Mouse (Mus musculus) ovary, adult 18-20 months (tissue): ENCODE data around the gene Pdia5.

Experiments used
- DNase-seq: peaks from one replicate; pipeline ENCODE4 v3.0.0; 2022; ENCODE audit warnings: low spot score, mixed read lengths

Pdia5 gene

GRCm38 (mm10) chr16:35441346-35442025, 49.2 kb downstream of the Pdia5 start:
- no peak for DNase-seq

- DNase-seq, result no peak
Observed at GRCm38 (mm10) chr16:35439046-35439445, 51.6 kb downstream of the Pdia5 start.

GRCm38 (mm10) chr16:35431608-35432007, 59.1 kb downstream of the Pdia5 start:
- no peak for DNase-seq

GRCm38 (mm10) chr16:35424926-35425325, 65.7 kb downstream of the Pdia5 start:
- no peak for DNase-seq

GRCm38 (mm10) chr16:35423250-35424139, 67.2 kb downstream of the Pdia5 start:
- no peak for DNase-seq

- DNase-seq, result no peak
Observed at GRCm38 (mm10) chr16:35422705-35423104, 68.0 kb downstream of the Pdia5 start.

- no peak for DNase-seq
Observed at GRCm38 (mm10) chr16:35422141-35422540, 68.5 kb downstream of the Pdia5 start.

- no peak for DNase-seq
Observed at GRCm38 (mm10) chr16:35414616-35415015, 76.1 kb downstream of the Pdia5 start.

- DNase-seq, result no peak
Observed at GRCm38 (mm10) chr16:35406706-35407105, 84.0 kb downstream of the Pdia5 start.

GRCm38 (mm10) chr16:35406166-35406565, 84.5 kb downstream of the Pdia5 start:
- no peak for DNase-seq

- DNase-seq, result no peak
Observed at GRCm38 (mm10) chr16:35405348-35406080, 85.2 kb downstream of the Pdia5 start.

GRCm38 (mm10) chr16:35404864-35405263, 85.8 kb downstream of the Pdia5 start:
- DNase-seq, result no peak

GRCm38 (mm10) chr16:35403891-35404290, 86.8 kb downstream of the Pdia5 start:
- no peak for DNase-seq

- DNase-seq, result no peak
Observed at GRCm38 (mm10) chr16:35403356-35403755, 87.3 kb downstream of the Pdia5 start.

GRCm38 (mm10) chr16:35392813-35393212, 97.9 kb downstream of the Pdia5 start:
- no peak for DNase-seq

GRCm38 (mm10) chr16:35385654-35386053, 105.0 kb downstream of the Pdia5 start:
- DNase-seq, result no peak

GRCm38 (mm10) chr16:35380048-35380447, 110.6 kb downstream of the Pdia5 start:
- DNase-seq, result no peak

GRCm38 (mm10) chr16:35379344-35379743, 111.3 kb downstream of the Pdia5 start:
- peak; percentile 38 for DNase-seq

GRCm38 (mm10) chr16:35364063-35364428, 126.6 kb downstream of the Pdia5 start:
- DNase-seq, result no peak

- DNase-seq, result peak; percentile 88
Observed at GRCm38 (mm10) chr16:35363150-35364062, 127.3 kb downstream of the Pdia5 start, which contains the start of gene Sec22a. Gene Sec22a, minus strand, starts transcription at chr16:35363918.

- DNase-seq, result no peak
Observed at GRCm38 (mm10) chr16:35362221-35362620, 128.5 kb downstream of the Pdia5 start.
